Comparison of ENCODE assay signal across 12 mouse cellular contexts in the genomic region with DNA sequence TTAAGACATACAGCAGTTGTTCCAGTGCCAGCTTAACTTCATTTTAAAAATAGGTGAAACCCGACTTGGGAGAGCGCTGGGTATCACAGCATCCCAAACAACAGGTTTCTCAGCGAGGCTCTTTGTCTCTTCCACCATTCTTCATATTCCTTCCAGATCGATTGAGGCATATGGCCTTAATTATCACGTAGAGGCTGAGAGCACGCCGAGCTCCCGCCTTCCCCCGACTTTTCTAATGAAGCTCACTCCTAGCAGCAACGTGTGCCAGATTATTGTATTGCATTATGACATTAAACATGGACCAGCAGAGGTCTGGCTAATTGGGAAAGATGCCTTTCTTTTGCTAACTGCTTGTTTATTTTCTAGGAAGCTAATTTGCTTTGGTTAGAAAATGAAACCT.
DNase-seq lines count a peak whose midpoint lies in the region; ATAC-seq and TF ChIP-seq lines count a peak whose summit lies in the region.
"Had no signal": no experiment of that assay in that cellular context is flagged by ENCODE, and none has a peak within 500 bp of the region (broad histone marks: within the 10 kb centered on the region; RNA-seq: fewer than 3 reads in every experiment).

No protein-coding gene starts in this region.

- no peaks in the 10 kb centered on the region for H3K27me3 ChIP-seq in hindbrain, embryonic 13.5 days
- H3K27me3 ChIP-seq in midbrain, embryonic 12.5 days = no peaks in the 10 kb centered on the region
- no peaks in the 10 kb centered on the region for H3K27me3 ChIP-seq in thymus, adult 2 months (ENCODE audit: control insufficient read depth, insufficient read depth, low read length)
- H3K27me3 ChIP-seq: neural tube, embryonic 12.5 days had no signal

- ATAC-seq in hindbrain, embryonic 13.5 days (ENCODE audit: low FRiP score) = peak; percentile 80; the same call in 1 of the 2 replicates
- ATAC-seq in midbrain, embryonic 12.5 days (ENCODE audit: low FRiP score, low read depth) = peak; percentile 54; the same call in 1 of the 2 replicates
- no peak for ATAC-seq in megakaryocyte-erythroid progenitor cell, adult 5-6 weeks (replicated peaks; ENCODE audit: low FRiP score, low TSS enrichment, poor library complexity, severe bottlenecking)

- H3K36me3 ChIP-seq in hindbrain, embryonic 13.5 days = no peaks in the 10 kb centered on the region
- no peaks in the 10 kb centered on the region for H3K36me3 ChIP-seq in midbrain, embryonic 12.5 days
- H3K36me3 ChIP-seq in thymus, adult 2 months (ENCODE audit: control insufficient read depth, insufficient read depth, low read length) = no peaks in the 10 kb centered on the region
- H3K36me3 ChIP-seq: G1E; neural tube, embryonic 12.5 days had no signal

- H3K27ac ChIP-seq in hindbrain, embryonic 13.5 days = no peak overlapping the region; the same call in 1 of the 2 replicates
- H3K27ac ChIP-seq in midbrain, embryonic 12.5 days (replicated peaks) = no peak overlapping the region
- no peak overlapping the region for H3K27ac ChIP-seq in thymus, adult 2 months (ENCODE audit: control insufficient read depth, insufficient read depth, low read length)
- H3K27ac ChIP-seq: neural tube, embryonic 12.5 days had no signal

- no peak for TF ChIP-seq POLR2A in brain, embryonic 14.5 days (IDR thresholded peaks at IDR 0.05; ENCODE audit: borderline replicate concordance, extremely low read depth, insufficient read depth, insufficient read length, poor library complexity, severe bottlenecking)
- no peak for TF ChIP-seq POLR2A in thymus, adult 2 months (IDR thresholded peaks at IDR 0.05; ENCODE audit: control insufficient read depth, extremely low read depth, insufficient read depth, low read length, poor library complexity)

- DNase-seq in embryo, embryonic 11 days = peak; percentile 46
- no peak for DNase-seq in embryo, embryonic 10.5 days (ENCODE audit: low spot score)
- peak; percentile 88 for DNase-seq in brain, embryonic 14.5 days (ENCODE audit: low read depth)
- DNase-seq in thymus, adult 2 months = no peak
- no peak for DNase-seq in ovary, adult 18-20 months (ENCODE audit: low spot score)
- DNase-seq: lung, postnatal 36 days; thymus, adult 18-20 months had no signal

- 48% methylated on average over 10 of the region's 10 CpGs for whole genome bisulfite sequencing in hindbrain, embryonic 13.5 days
- WGBS in midbrain, embryonic 12.5 days = 41% methylated on average over 10 of the region's 10 CpGs
- WGBS in thymus, adult 2 months = 89% methylated on average over 10 of the region's 10 CpGs

- peaks cover 4% of the 10 kb centered on the region; the same call in 1 of the 2 replicates for H3K4me1 ChIP-seq in hindbrain, embryonic 13.5 days (replicated peaks)
- peaks cover 7% of the 10 kb centered on the region; the same call in 1 of the 2 replicates for H3K4me1 ChIP-seq in midbrain, embryonic 12.5 days
- H3K4me1 ChIP-seq in thymus, adult 2 months (replicated peaks; ENCODE audit: control insufficient read depth, insufficient read depth, low read length) = no peaks in the 10 kb centered on the region
- H3K4me1 ChIP-seq: neural tube, embryonic 12.5 days had no signal

- peak overlapping the region; percentile 26; the same call in 1 of the 2 replicates for H3K4me2 ChIP-seq in hindbrain, embryonic 13.5 days
- no peak overlapping the region for H3K4me2 ChIP-seq in midbrain, embryonic 12.5 days (replicated peaks)
- H3K4me2 ChIP-seq: neural tube, embryonic 12.5 days had no signal

- H3K9me3 ChIP-seq in hindbrain, embryonic 13.5 days = no peaks in the 10 kb centered on the region
- H3K9me3 ChIP-seq in midbrain, embryonic 12.5 days = no peaks in the 10 kb centered on the region
- H3K9me3 ChIP-seq: G1E; neural tube, embryonic 12.5 days had no signal

- H3K4me3 ChIP-seq in hindbrain, embryonic 13.5 days = no peak overlapping the region
- H3K4me3 ChIP-seq in midbrain, embryonic 12.5 days = no peak overlapping the region
- no peak overlapping the region for H3K4me3 ChIP-seq in thymus, adult 2 months (ENCODE audit: control insufficient read depth, insufficient read depth, low read length)
- H3K4me3 ChIP-seq: neural tube, embryonic 12.5 days had no signal

- no peak for TF ChIP-seq CTCF in brain, embryonic 14.5 days (IDR thresholded peaks at IDR 0.05; ENCODE audit: borderline replicate concordance, extremely low read depth, insufficient read depth, insufficient read length)
- no peak for TF ChIP-seq CTCF in thymus, adult 2 months (IDR thresholded peaks at IDR 0.05; ENCODE audit: borderline replicate concordance, control insufficient read depth, extremely low read depth, insufficient read depth, low read length, poor library complexity)

- no peak overlapping the region for H3K9ac ChIP-seq in hindbrain, embryonic 13.5 days
- H3K9ac ChIP-seq in midbrain, embryonic 12.5 days (replicated peaks) = no peak overlapping the region
- H3K9ac ChIP-seq: neural tube, embryonic 12.5 days had no signal

Comparison
In these comparisons a context has a peak if more than half of its experiments do, and no peak if none do; other contexts are left out.
1. DNase-seq: peak in embryo, embryonic 11 days (single experiment) and brain, embryonic 14.5 days (single experiment); none in embryo, embryonic 10.5 days (single experiment), thymus, adult 2 months (single experiment) and ovary, adult 18-20 months (single experiment).